Mouse (Mus musculus): ENCODE data around the gene Col5a3. TPM values are rescaled to one million over a fixed set of nuclear protein-coding genes. Genes with fewer than 3 reads are reported as not detected.
"Not testable (repeated sequence)": the region's sequence is repeated elsewhere in the genome, so short reads cannot be mapped to it uniquely, and the experiment has no call there.

Col5a3 gene
- polyA plus RNA-seq, 1 experiment from 2014 or later: 0.21 TPM

- Histone ChIP-seq H3K36me3 (ENCODE audit: control insufficient read depth, insufficient read depth, low read length) (no peaks in the 10 kb centered on the region), H3K27me3 (ENCODE audit: control insufficient read depth, insufficient read depth, low read length) (no peaks in the 10 kb centered on the region), H3K9ac (ENCODE audit: low read length) (no peak overlapping the region), H3K4me1 (ENCODE audit: control insufficient read depth, insufficient read depth, low read length) (no peaks in the 10 kb centered on the region), H3K9me3 (ENCODE audit: control insufficient read depth, low read length) (no peaks in the 10 kb centered on the region), H3K27ac (ENCODE audit: low read depth, low read length) (no peak overlapping the region), H3K4me3 (ENCODE audit: low read depth, low read length) (no peak overlapping the region), H3K4me2 (ENCODE audit: low read depth) (no peak overlapping the region)
- no peak for DNase-seq (ENCODE audit: low spot score)
- 85% methylated on average over 9 of the region's 9 CpGs for WGBS
- ATAC-seq (ENCODE audit: insufficient read depth, low FRiP score, low TSS enrichment): no peak
Measured at GRCm38 (mm10) chr9:20837184-20837947, 22.5 kb upstream of the Col5a3 start.

- not testable (repeated sequence) for H3K36me3 ChIP-seq (ENCODE audit: control insufficient read depth, insufficient read depth, low read length); H3K9me3 ChIP-seq (ENCODE audit: control insufficient read depth, low read length); H3K4me2 ChIP-seq (ENCODE audit: low read depth); H3K9ac ChIP-seq (ENCODE audit: low read length); H3K4me1 ChIP-seq (ENCODE audit: control insufficient read depth, insufficient read depth, low read length); H3K27me3 ChIP-seq (ENCODE audit: control insufficient read depth, insufficient read depth, low read length); ATAC-seq (ENCODE audit: insufficient read depth, low FRiP score, low TSS enrichment); H3K27ac ChIP-seq (ENCODE audit: low read depth, low read length); H3K4me3 ChIP-seq (ENCODE audit: low read depth, low read length); DNase-seq (ENCODE audit: low spot score)
- 87% methylated on average over 10 of the region's 11 CpGs for WGBS
Measured at GRCm38 (mm10) chr9:20835431-20835954, 20.6 kb upstream of the Col5a3 start.

GRCm38 (mm10) chr9:20834881-20835280, 20.0 kb upstream of the Col5a3 start:
- ATAC-seq (ENCODE audit: insufficient read depth, low FRiP score, low TSS enrichment) (no peak), DNase-seq (ENCODE audit: low spot score) (no peak)
- WGBS: 67% methylated on average over 1 of the region's 1 CpGs
- H3K4me1 ChIP-seq (ENCODE audit: control insufficient read depth, insufficient read depth, low read length): no peaks in the 10 kb centered on the region
- H3K4me3 ChIP-seq (ENCODE audit: low read depth, low read length): no peak overlapping the region
- no peak overlapping the region for H3K4me2 ChIP-seq (ENCODE audit: low read depth)
- H3K9ac ChIP-seq (ENCODE audit: low read length): no peak overlapping the region
- no peaks in the 10 kb centered on the region for H3K36me3 ChIP-seq (ENCODE audit: control insufficient read depth, insufficient read depth, low read length)
- no peaks in the 10 kb centered on the region for H3K27me3 ChIP-seq (ENCODE audit: control insufficient read depth, insufficient read depth, low read length)
- no peaks in the 10 kb centered on the region for H3K9me3 ChIP-seq (ENCODE audit: control insufficient read depth, low read length)
- H3K27ac ChIP-seq (ENCODE audit: low read depth, low read length): no peak overlapping the region

- Histone ChIP-seq H3K4me3 (ENCODE audit: low read depth, low read length) (0 out of 2 replicates have a peak overlapping the region, but pooled peaks have one; percentile 8), H3K27me3 (ENCODE audit: control insufficient read depth, insufficient read depth, low read length) (no peaks in the 10 kb centered on the region), H3K36me3 (ENCODE audit: control insufficient read depth, insufficient read depth, low read length) (no peaks in the 10 kb centered on the region), H3K9ac (ENCODE audit: low read length) (peak overlapping the region; percentile 49), H3K9me3 (ENCODE audit: control insufficient read depth, low read length) (no peaks in the 10 kb centered on the region), H3K4me1 (ENCODE audit: control insufficient read depth, insufficient read depth, low read length) (no peaks in the 10 kb centered on the region), H3K27ac (ENCODE audit: low read depth, low read length) (no peak overlapping the region), H3K4me2 (ENCODE audit: low read depth) (peak overlapping the region; percentile 22; the same call in 1 of the 2 replicates)
- DNase-seq (ENCODE audit: low spot score): peak; percentile 94
- WGBS: 16% methylated on average over 19 of the region's 19 CpGs
- peak; percentile 76 for ATAC-seq (ENCODE audit: insufficient read depth, low FRiP score, low TSS enrichment)
Measured at GRCm38 (mm10) chr9:20830901-20831643, 16.2 kb upstream of the Col5a3 start.

GRCm38 (mm10) chr9:20828127-20828526, 13.3 kb upstream of the Col5a3 start:
- no peaks in the 10 kb centered on the region for H3K36me3 ChIP-seq (ENCODE audit: control insufficient read depth, insufficient read depth, low read length)
- no peaks in the 10 kb centered on the region for H3K27me3 ChIP-seq (ENCODE audit: control insufficient read depth, insufficient read depth, low read length)
- H3K4me3 ChIP-seq (ENCODE audit: low read depth, low read length): no peak overlapping the region
- no peaks in the 10 kb centered on the region for H3K4me1 ChIP-seq (ENCODE audit: control insufficient read depth, insufficient read depth, low read length)
- H3K9me3 ChIP-seq (ENCODE audit: control insufficient read depth, low read length): no peaks in the 10 kb centered on the region
- 84% methylated on average over 1 of the region's 1 CpGs for WGBS
- DNase-seq (ENCODE audit: low spot score) (no peak), ATAC-seq (ENCODE audit: insufficient read depth, low FRiP score, low TSS enrichment) (no peak)
- no peak overlapping the region for H3K9ac ChIP-seq (ENCODE audit: low read length)
- H3K4me2 ChIP-seq (ENCODE audit: low read depth): no peak overlapping the region
- no peak overlapping the region for H3K27ac ChIP-seq (ENCODE audit: low read depth, low read length)

- no peak for ATAC-seq (ENCODE audit: insufficient read depth, low FRiP score, low TSS enrichment)
- no peaks in the 10 kb centered on the region for H3K9me3 ChIP-seq (ENCODE audit: control insufficient read depth, low read length)
- H3K27ac ChIP-seq (ENCODE audit: low read depth, low read length): no peak overlapping the region
- H3K9ac ChIP-seq (ENCODE audit: low read length): no peak overlapping the region
- H3K27me3 ChIP-seq (ENCODE audit: control insufficient read depth, insufficient read depth, low read length): no peaks in the 10 kb centered on the region
- no peak for DNase-seq (ENCODE audit: low spot score)
- no peak overlapping the region for H3K4me3 ChIP-seq (ENCODE audit: low read depth, low read length)
- WGBS: 71% methylated on average over 5 of the region's 5 CpGs
- no peaks in the 10 kb centered on the region for H3K36me3 ChIP-seq (ENCODE audit: control insufficient read depth, insufficient read depth, low read length)
- H3K4me1 ChIP-seq (ENCODE audit: control insufficient read depth, insufficient read depth, low read length): no peaks in the 10 kb centered on the region
- no peak overlapping the region for H3K4me2 ChIP-seq (ENCODE audit: low read depth)
Measured at GRCm38 (mm10) chr9:20825781-20826180, 10.9 kb upstream of the Col5a3 start.

- no peaks in the 10 kb centered on the region for H3K36me3 ChIP-seq (ENCODE audit: control insufficient read depth, insufficient read depth, low read length)
- 73% methylated on average over 3 of the region's 3 CpGs for WGBS
- no peak for ATAC-seq (ENCODE audit: insufficient read depth, low FRiP score, low TSS enrichment)
- H3K27ac ChIP-seq (ENCODE audit: low read depth, low read length): no peak overlapping the region
- no peak for DNase-seq (ENCODE audit: low spot score)
- H3K27me3 ChIP-seq (ENCODE audit: control insufficient read depth, insufficient read depth, low read length): no peaks in the 10 kb centered on the region
- no peak overlapping the region for H3K4me2 ChIP-seq (ENCODE audit: low read depth)
- no peaks in the 10 kb centered on the region for H3K9me3 ChIP-seq (ENCODE audit: control insufficient read depth, low read length)
- no peak overlapping the region for H3K4me3 ChIP-seq (ENCODE audit: low read depth, low read length)
- no peaks in the 10 kb centered on the region for H3K4me1 ChIP-seq (ENCODE audit: control insufficient read depth, insufficient read depth, low read length)
- H3K9ac ChIP-seq (ENCODE audit: low read length): no peak overlapping the region
Measured at GRCm38 (mm10) chr9:20822821-20823220, 8.0 kb upstream of the Col5a3 start.

GRCm38 (mm10) chr9:20820001-20820400, 5.1 kb upstream of the Col5a3 start:
- H3K4me1 ChIP-seq (ENCODE audit: control insufficient read depth, insufficient read depth, low read length): no peaks in the 10 kb centered on the region
- ATAC-seq (ENCODE audit: insufficient read depth, low FRiP score, low TSS enrichment) (no peak), DNase-seq (ENCODE audit: low spot score) (no peak)
- H3K9me3 ChIP-seq (ENCODE audit: control insufficient read depth, low read length): no peaks in the 10 kb centered on the region
- H3K9ac ChIP-seq (ENCODE audit: low read length): no peak overlapping the region
- H3K4me2 ChIP-seq (ENCODE audit: low read depth): no peak overlapping the region
- H3K36me3 ChIP-seq (ENCODE audit: control insufficient read depth, insufficient read depth, low read length): no peaks in the 10 kb centered on the region
- no peak overlapping the region for H3K27ac ChIP-seq (ENCODE audit: low read depth, low read length)
- H3K4me3 ChIP-seq (ENCODE audit: low read depth, low read length): no peak overlapping the region
- H3K27me3 ChIP-seq (ENCODE audit: control insufficient read depth, insufficient read depth, low read length): no peaks in the 10 kb centered on the region
- 91% methylated on average over 5 of the region's 5 CpGs for WGBS

All from neural tube, embryonic 11.5 days (tissue).